Mouse (Mus musculus): Measurements from ENCODE around the gene Eva1b.

DNA sequence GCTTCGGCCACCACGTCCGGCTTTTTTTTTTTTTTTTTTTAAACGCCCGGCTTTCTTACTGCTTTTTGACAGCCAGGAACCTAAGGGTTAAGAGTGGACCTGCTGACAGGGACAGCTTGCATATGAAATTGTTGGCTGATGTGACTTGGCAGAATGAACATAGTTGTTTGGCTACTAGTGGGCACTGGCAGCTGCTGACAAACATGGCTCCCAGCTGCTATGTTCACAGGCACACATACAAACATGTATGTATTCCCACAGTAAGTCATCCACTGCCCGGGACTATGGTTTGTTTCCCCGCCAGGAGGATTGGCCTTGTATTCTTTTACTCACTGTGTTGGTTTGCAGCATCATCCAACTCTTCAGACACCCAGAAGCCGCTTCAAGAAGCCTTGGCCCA is 30.4 kb upstream of the Eva1b start:
- TF ChIP-seq CTCF (IDR thresholded peaks at IDR 0.05): no peak
- TF ChIP-seq EP300 (IDR thresholded peaks at IDR 0.05): no peak

Data from lung, postnatal 0 days (tissue).